In the genomic region with DNA sequence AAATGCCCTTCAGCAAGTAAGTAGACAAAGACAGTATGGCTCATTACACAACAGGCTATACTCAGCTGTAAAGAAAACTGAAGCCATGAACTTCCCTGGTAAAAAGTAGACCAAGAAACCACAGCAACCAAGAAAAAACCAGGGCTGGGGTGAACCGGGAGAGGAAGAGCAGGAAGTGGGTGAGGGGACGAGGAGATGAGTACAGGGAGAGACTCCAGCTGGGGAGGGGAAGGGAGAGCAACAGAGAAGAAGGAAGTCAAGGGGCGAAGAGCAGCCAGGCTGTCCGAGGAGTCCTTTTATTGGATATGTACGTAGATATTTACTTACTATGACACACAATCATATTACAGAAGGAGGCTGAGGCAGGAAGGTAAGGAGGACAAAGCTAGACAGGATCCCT, we compare ENCODE assay signal across 27 mouse cellular contexts. TPM values are rescaled to one million over a fixed set of nuclear protein-coding genes. Genes with fewer than 3 reads are reported as not detected.
DNase-seq lines count a peak whose midpoint lies in the region; TF ChIP-seq lines count a peak whose summit lies in the region.
"Had no signal": no experiment of that assay in that cellular context is flagged by ENCODE, and none has a peak within 500 bp of the region (broad histone marks: within the 10 kb centered on the region; RNA-seq: fewer than 3 reads in every experiment).

No protein-coding gene starts in this region.

- H3K4me1 ChIP-seq in lung, adult 2 months (ENCODE audit: control insufficient read depth, insufficient read depth, low read length), result no peaks in the 10 kb centered on the region
- H3K4me1 ChIP-seq in bone marrow macrophage, adult 2 months (ENCODE audit: control insufficient read depth, insufficient read depth, low read length), result peaks cover 35% of the 10 kb centered on the region
- H3K4me1 ChIP-seq: embryonic facial prominence, embryonic 10.5 days; forebrain, embryonic 12.5 days; hindbrain, embryonic 10.5 days; limb, embryonic 10.5 days; lung, embryonic 15.5 days; midbrain, embryonic 10.5 days had no signal

- no peak for TF ChIP-seq CTCF in lung, adult 2 months (IDR thresholded peaks at IDR 0.05; ENCODE audit: insufficient read depth, low read length)
- no peak for TF ChIP-seq CTCF in bone marrow macrophage, adult 2 months (IDR thresholded peaks at IDR 0.05; ENCODE audit: low read depth, low read length)

- H3K4me3 ChIP-seq in lung, adult 2 months (replicated peaks; ENCODE audit: extremely low read depth, low read depth, low read length), result no peak overlapping the region
- peak overlapping the region; percentile 8; the same call in 1 of the 2 replicates for H3K4me3 ChIP-seq in bone marrow macrophage, adult 2 months (ENCODE audit: insufficient read depth, low read length)
- no peak overlapping the region for H3K4me3 ChIP-seq in macrophage (ENCODE audit: inconsistent target)
- H3K4me3 ChIP-seq: embryonic facial prominence, embryonic 10.5 days; forebrain, embryonic 12.5 days; gastrocnemius, adult 2 months; hindbrain, embryonic 10.5 days; left cerebral cortex, adult 2 months; limb, embryonic 10.5 days; lung, embryonic 15.5 days; midbrain, embryonic 10.5 days had no signal

- no peaks in the 10 kb centered on the region for H3K79me2 ChIP-seq in macrophage (ENCODE audit: inconsistent target)

- TF ChIP-seq POLR2A in lung, adult 2 months (IDR thresholded peaks at IDR 0.05; ENCODE audit: borderline replicate concordance, extremely low read depth, low read depth, low read length), result no peak
- no peak for TF ChIP-seq POLR2A in bone marrow macrophage, adult 2 months (IDR thresholded peaks at IDR 0.05; ENCODE audit: borderline replicate concordance, low read depth, low read length)

- H3K27ac ChIP-seq in bone marrow macrophage, adult 2 months (ENCODE audit: insufficient read depth, low read depth, low read length), result peak overlapping the region; percentile 75
- peak overlapping the region; percentile 48 for H3K27ac ChIP-seq in macrophage
- H3K27ac ChIP-seq: embryonic facial prominence, embryonic 10.5 days; forebrain, embryonic 12.5 days; gastrocnemius, adult 2 months; hindbrain, embryonic 10.5 days; left cerebral cortex, adult 2 months; limb, embryonic 10.5 days; lung, embryonic 15.5 days; midbrain, embryonic 10.5 days; stomach, postnatal 0 days had no signal

- 58% methylated on average over 5 of the region's 5 CpGs for WGBS in lung, adult 2 months
- WGBS in macrophage (ENCODE audit: missing documents), result 7% methylated on average over 5 of the region's 5 CpGs

- DNase-seq in lung, adult 18-20 months, result peak; percentile 23 to 32
- no peak for DNase-seq in lung, adult 2 months
- peak; percentile 6 to 22 for DNase-seq in thymus, postnatal 36 days
- no peak for DNase-seq in Muller cell, postnatal 12 days (ENCODE audit: inconsistent ontology term)
- DNase-seq in retina, postnatal 1 day, result no peak
- DNase-seq: adrenal gland, postnatal 14 days; cerebellum, adult 2 months; cerebellum, postnatal 36 days; gastrocnemius, adult 2 months; kidney, adult 18-20 months; kidney, postnatal 10 days; right cerebral cortex, postnatal 4 days had no signal

- H3K36me3 ChIP-seq in macrophage (ENCODE audit: inconsistent target), result peaks cover 29% of the 10 kb centered on the region

RNA-seq across cellular contexts. Expression of a gene that starts 39.1 kb away (rescaled TPM):
- polyA plus RNA-seq in lung, adult 2 months (2012; rRNA removed), result 0.06 and 0.11 TPM in 2 replicates
- not detected in 2 replicates for polyA plus RNA-seq in bone marrow macrophage, adult 2 months (2012; ENCODE audit: insufficient read depth, insufficient read length, missing spikeins)
- total RNA-seq in macrophage (2018; cell fraction: chromatin; rRNA removed), result not detected
- not detected for total RNA-seq in macrophage (2018; cell fraction: cytosol; rRNA removed)
- not detected for total RNA-seq in macrophage (2018; cell fraction: nucleus; rRNA removed)
- polyA plus RNA-seq in macrophage (2018), result not detected in 3 replicates
- total RNA-seq: adrenal gland, postnatal 14 days; gastrocnemius, adult 2 months; heart, adult 18-20 months; layer of hippocampus, adult 8-10 months; liver, adult 2 months; midbrain, postnatal 0 days had no signal
- polyA plus RNA-seq: cerebellum, adult 2 months; embryonic facial prominence, embryonic 10.5 days; forebrain, embryonic 12.5 days; heart, embryonic 16.5 days; hindbrain, embryonic 10.5 days; limb, embryonic 10.5 days; lung, embryonic 15.5 days; midbrain, embryonic 10.5 days; stomach, postnatal 0 days had no signal

Comparison
In these comparisons a context has a peak if more than half of its experiments do, and no peak if none do; other contexts are left out.
1. DNase-seq: peak in lung, adult 18-20 months (2 of 2) and thymus, postnatal 36 days (2 of 2); none in lung, adult 2 months (single experiment), Muller cell, postnatal 12 days (single experiment) and retina, postnatal 1 day (single experiment).